In genomic region chr13:45951071-45951645, GRCm38 (mm10) we compare ENCODE assay signal across 10 mouse cellular contexts. TPM values are rescaled to one million over a fixed set of nuclear protein-coding genes. Genes with fewer than 3 reads are reported as not detected.
DNase-seq lines count a peak whose midpoint lies in the region; ATAC-seq lines count a peak whose summit lies in the region.
"Had no signal": no experiment of that assay in that cellular context is flagged by ENCODE, and none has a peak within 500 bp of the region (broad histone marks: within the 10 kb centered on the region; RNA-seq: fewer than 3 reads in every experiment).

No protein-coding gene starts in this region.

- no peak overlapping the region for H3K4me3 ChIP-seq in hindbrain, embryonic 16.5 days (ENCODE audit: low read length)
- H3K4me3 ChIP-seq in hindbrain, embryonic 14.5 days (replicated peaks; ENCODE audit: low read length), result no peak overlapping the region

- no peak for DNase-seq in hindbrain, embryonic 14.5 days (ENCODE audit: low spot score)
- peak; percentile 57 for DNase-seq in retina, adult 2 months (ENCODE audit: low read depth, low spot score)
- no peak for DNase-seq in retina, postnatal 1 day
- DNase-seq in kidney, postnatal 36 days, result peak; percentile 50 to 77
- DNase-seq in embryo, embryonic 11 days, result no peak
- no peak for DNase-seq in thymus, postnatal 4 days
- no peak for DNase-seq in T-cell, adult 2 months (ENCODE audit: low spot score)
- DNase-seq: adrenal gland, postnatal 14 days; cerebellum, adult 11-12 months had no signal

- peaks cover 5% of the 10 kb centered on the region for H3K4me1 ChIP-seq in hindbrain, embryonic 16.5 days (ENCODE audit: control insufficient read depth, insufficient read depth, low read depth, low read length)
- peaks cover 4% of the 10 kb centered on the region; the same call in 1 of the 2 replicates for H3K4me1 ChIP-seq in hindbrain, embryonic 14.5 days (replicated peaks; ENCODE audit: control insufficient read depth, insufficient read depth, low read length)

- H3K9ac ChIP-seq in hindbrain, embryonic 16.5 days (ENCODE audit: low read depth, low read length), result 0 out of 2 replicates have a peak overlapping the region, but pooled peaks have one; percentile 17
- no peak overlapping the region for H3K9ac ChIP-seq in hindbrain, embryonic 14.5 days

- ATAC-seq in hindbrain, embryonic 16.5 days, result no peak
- no peak for ATAC-seq in hindbrain, embryonic 14.5 days (ENCODE audit: low FRiP score)

- H3K4me2 ChIP-seq in hindbrain, embryonic 16.5 days (ENCODE audit: low read length), result no peak overlapping the region
- no peak overlapping the region for H3K4me2 ChIP-seq in hindbrain, embryonic 14.5 days (replicated peaks)

- no peaks in the 10 kb centered on the region for H3K27me3 ChIP-seq in hindbrain, embryonic 16.5 days (replicated peaks; ENCODE audit: control insufficient read depth, insufficient read depth, low read length)
- H3K27me3 ChIP-seq in hindbrain, embryonic 14.5 days (ENCODE audit: control insufficient read depth, insufficient read depth, low read length), result no peaks in the 10 kb centered on the region

- 76% methylated on average over 20 of the region's 20 CpGs for WGBS in hindbrain, embryonic 16.5 days
- WGBS in hindbrain, embryonic 14.5 days, result 77% methylated on average over 20 of the region's 20 CpGs

- no peaks in the 10 kb centered on the region for H3K9me3 ChIP-seq in hindbrain, embryonic 16.5 days (ENCODE audit: control insufficient read depth, low read length)
- no peaks in the 10 kb centered on the region for H3K9me3 ChIP-seq in hindbrain, embryonic 14.5 days (ENCODE audit: control insufficient read depth, low read length)

- no peak overlapping the region for H3K27ac ChIP-seq in hindbrain, embryonic 16.5 days (ENCODE audit: low read depth, low read length)
- no peak overlapping the region for H3K27ac ChIP-seq in hindbrain, embryonic 14.5 days

- no peaks in the 10 kb centered on the region for H3K36me3 ChIP-seq in hindbrain, embryonic 16.5 days (ENCODE audit: control insufficient read depth, insufficient read depth, low read length)
- 0 out of 2 replicates have a peak, but pooled peaks cover 2% of the 10 kb centered on the region for H3K36me3 ChIP-seq in hindbrain, embryonic 14.5 days (replicated peaks; ENCODE audit: control insufficient read depth, insufficient read depth)

RNA-seq across cellular contexts. Expression of gene Atxn1, which starts 13.7 kb away (rescaled TPM):
- 7.5 and 8.3 TPM in 2 replicates for polyA plus RNA-seq in hindbrain, embryonic 16.5 days (2015; fragmentation: Nextera tagmentation; extraction: Ambion mirVana)
- polyA plus RNA-seq in hindbrain, embryonic 14.5 days (2014; fragmentation: Nextera tagmentation; extraction: Ambion mirVana), result 5.4 and 8.1 TPM in 2 replicates

Comparison
In these comparisons a context has a peak if more than half of its experiments do, and no peak if none do; other contexts are left out.
1. DNase-seq: peak in retina, adult 2 months (single experiment) and kidney, postnatal 36 days (2 of 2); none in hindbrain, embryonic 14.5 days (single experiment), retina, postnatal 1 day (single experiment), embryo, embryonic 11 days (single experiment), thymus, postnatal 4 days (single experiment) and T-cell, adult 2 months (single experiment).